Mouse (Mus musculus): ENCODE measurements around the gene Gm15517.

Gene Gm15517

GRCm38 (mm10) chr7:44309475-44310284 is 48.4 kb downstream of the Gm15517 start, which contains the start of gene Shank1:
Shank1 (plus strand) TSS chr7:44310253.
- DNase-seq (ENCODE audit: low spot score in 2 of 2), result no peak

- no peak for DNase-seq (ENCODE audit: low spot score in 2 of 2)
Measured at GRCm38 (mm10) chr7:44310285-44310877, 49.1 kb downstream of the Gm15517 start.

- no peak for DNase-seq (ENCODE audit: low spot score in 2 of 2)
Measured at GRCm38 (mm10) chr7:44310878-44311712, 49.8 kb downstream of the Gm15517 start.

Data from cerebellum, postnatal 4 days (tissue).